Mouse (Mus musculus) CH12.LX (cell line): ENCODE measurements around the gene Styx. TPM values are rescaled to one million over a fixed set of nuclear protein-coding genes. Genes with fewer than 3 reads are reported as not detected.

Experiments
- DNase-seq: peaks from one replicate; pipeline ENCODE4 v3.0.0-alpha.2; 2013; ENCODE audit errors: extremely low read depth
- H3K27ac ChIP-seq: 2 replicates; pipeline ENCODE4 v1.5.1; 2012; ENCODE audit warnings: low read depth, mild to moderate bottlenecking, control low read depth, moderate library complexity; ENCODE audit not compliant: insufficient read depth
- H3K27me3 ChIP-seq: replicated peaks from 2 replicates; pipeline ENCODE3; 2012; ENCODE audit warnings: inconsistent platforms
- H3K36me3 ChIP-seq, 2 experiments: replicated peaks in 1 of 2; 2 replicates each; pipeline versions ENCODE3 to v1.6.1; 2012; ENCODE audit warnings: inconsistent platforms in 1 of 2, low read length in 1 of 2, mild to moderate bottlenecking in 1 of 2, mixed read lengths in 1 of 2, moderate library complexity in 1 of 2; ENCODE audit not compliant: control insufficient read depth in 1 of 2, insufficient read depth in 1 of 2
- H3K4me1 ChIP-seq, 2 experiments: 2 replicates each; pipeline ENCODE4 v1.6.1; 2012; ENCODE audit warnings: inconsistent platforms in 1 of 2, moderate library complexity in 1 of 2; ENCODE audit not compliant: insufficient read depth in 2 of 2, control insufficient read depth in 1 of 2
- H3K4me2 ChIP-seq: 2 replicates; pipeline ENCODE4 v1.6.1; 2012; ENCODE audit warnings: low read depth, mild to moderate bottlenecking, control low read depth; ENCODE audit not compliant: poor library complexity, insufficient read depth, severe bottlenecking
- H3K4me3 ChIP-seq, 3 experiments: fragments of 150-350 bp in 1 of 3; sonication (generic) in 1 of 3; replicated peaks in 1 of 3; 2 replicates each; pipeline versions ENCODE3 to v1.5.1; 2011 to 2012; ENCODE audit warnings: low read depth in 2 of 3, low read length in 2 of 3, mild to moderate bottlenecking in 2 of 3, moderate library complexity in 2 of 3, control low read depth in 1 of 3, improper control_type of control experiment in 1 of 3, inconsistent platforms in 1 of 3, mixed read lengths in 1 of 3; ENCODE audit not compliant: poor library complexity in 1 of 3
- H3K79me2 ChIP-seq: replicated peaks from 2 replicates; pipeline ENCODE4 v1.6.1; 2012; ENCODE audit warnings: mild to moderate bottlenecking, moderate library complexity; ENCODE audit not compliant: control insufficient read depth, poor library complexity, insufficient read depth, severe bottlenecking; ENCODE audit errors: extremely low read depth
- H3K9ac ChIP-seq: 2 replicates; pipeline ENCODE4 v1.6.1; 2012; ENCODE audit warnings: low read depth, mild to moderate bottlenecking, control low read depth, moderate library complexity; ENCODE audit not compliant: insufficient read depth
- H3K9me3 ChIP-seq: replicated peaks from 2 replicates; pipeline ENCODE3; 2012; ENCODE audit warnings: low read length, inconsistent platforms, mixed read lengths
- BHLHE40 ChIP-seq: IDR thresholded peaks from 2 replicates; pipeline ENCODE4 v1.6.1; 2011; ENCODE audit warnings: mild to moderate bottlenecking, low read depth, low read length, improper control_type of control experiment
- CHD1 ChIP-seq: IDR thresholded peaks from 2 replicates; pipeline ENCODE4 v1.6.1; 2012; ENCODE audit warnings: low read depth, low read length, improper control_type of control experiment, inconsistent platforms
- CHD2 ChIP-seq: IDR thresholded peaks from 2 replicates; pipeline ENCODE4 v1.6.1; 2011; ENCODE audit warnings: low read length, improper control_type of control experiment
- CTCF ChIP-seq, 2 experiments: IDR thresholded peaks in 1 of 2; conservative IDR thresholded peaks in 1 of 2; 2 replicates each; pipeline ENCODE4 v1.5.1; 2011 to 2012; ENCODE audit warnings: low read depth in 2 of 2, low read length in 2 of 2, improper control_type of control experiment in 1 of 2, inconsistent platforms in 1 of 2, mild to moderate bottlenecking in 1 of 2, moderate library complexity in 1 of 2
- E2F4 ChIP-seq: IDR thresholded peaks from 2 replicates; pipeline ENCODE4 v1.6.1; 2011; ENCODE audit warnings: low read depth, low read length, improper control_type of control experiment; ENCODE audit not compliant: insufficient replicate concordance
- ELF1 ChIP-seq: IDR thresholded peaks from 2 replicates; pipeline ENCODE4 v1.6.1; 2014; ENCODE audit warnings: low read depth, mild to moderate bottlenecking, inconsistent platforms, low read length, improper control_type of control experiment
- EP300 ChIP-seq: IDR thresholded peaks from 2 replicates; pipeline ENCODE4 v1.6.1; 2011; ENCODE audit warnings: low read length, improper control_type of control experiment
- ETS1 ChIP-seq: conservative IDR thresholded peaks from 2 replicates; pipeline ENCODE4 v1.6.1; 2012; ENCODE audit warnings: low read depth, mild to moderate bottlenecking, inconsistent platforms, low read length, improper control_type of control experiment, moderate library complexity
- GABPA ChIP-seq: IDR thresholded peaks from 2 replicates; pipeline ENCODE4 v1.6.1; 2012; ENCODE audit warnings: low read depth, low read length, improper control_type of control experiment, inconsistent platforms; ENCODE audit not compliant: insufficient replicate concordance
- IRF4 ChIP-seq: IDR thresholded peaks from 2 replicates; pipeline ENCODE4 v1.6.1; 2014; ENCODE audit warnings: low read depth, mild to moderate bottlenecking, inconsistent platforms, low read length, improper control_type of control experiment
- JUN ChIP-seq: IDR thresholded peaks from 2 replicates; pipeline ENCODE4 v1.6.1; 2011; ENCODE audit warnings: low read depth, mild to moderate bottlenecking, low read length, improper control_type of control experiment, moderate library complexity; ENCODE audit not compliant: insufficient read depth
- KAT2A ChIP-seq: IDR thresholded peaks from 2 replicates; pipeline ENCODE4 v1.6.1; 2012; ENCODE audit warnings: low read length, improper control_type of control experiment, inconsistent platforms; ENCODE audit not compliant: insufficient replicate concordance
- MAX ChIP-seq: IDR thresholded peaks from 2 replicates; pipeline ENCODE4 v1.6.1; 2011; ENCODE audit warnings: low read length, improper control_type of control experiment
- PAX5 ChIP-seq: IDR thresholded peaks from 2 replicates; pipeline ENCODE4 v1.6.1; 2012; ENCODE audit warnings: low read length, inconsistent platforms, mixed read lengths
- RAD21 ChIP-seq: IDR thresholded peaks from 2 replicates; pipeline ENCODE4 v1.6.1; 2011; ENCODE audit warnings: low read depth, mild to moderate bottlenecking, low read length, improper control_type of control experiment, moderate library complexity
- SMC3 ChIP-seq: IDR thresholded peaks from 2 replicates; pipeline ENCODE4 v1.6.1; 2011; ENCODE audit warnings: low read depth, low read length, improper control_type of control experiment
- USF2 ChIP-seq: conservative IDR thresholded peaks from 2 replicates; pipeline ENCODE4 v1.6.1; 2011; ENCODE audit warnings: low read depth, low read length, improper control_type of control experiment
- ZKSCAN1 ChIP-seq: IDR thresholded peaks from 2 replicates; pipeline ENCODE4 v1.6.1; 2012; ENCODE audit warnings: low read depth, inconsistent platforms, low read length, improper control_type of control experiment, borderline replicate concordance
- ZNF384 ChIP-seq: IDR thresholded peaks from 2 replicates; pipeline ENCODE4 v1.6.1; 2012; ENCODE audit warnings: low read depth, low read length, improper control_type of control experiment, inconsistent platforms
- dilution Hi-C: fragments of 300-500 bp; cut with MboI; formaldehyde crosslinking; loops from 2 replicates; pipeline ENCODE4 v1.14.3; 2020; ENCODE audit warnings: low sequenced_read_pairs; ENCODE audit not compliant: extremely low pct_unique_long_range_greater_than_20kb, extremely low pct_ligation_motif_present
- in situ Hi-C: fragments of 300-500 bp; cut with MboI; formaldehyde crosslinking; loops from 3 replicates; pipeline ENCODE4 v1.14.3; 2019; ENCODE audit warnings: low sequenced_read_pairs, low pct_ligation_motif_present, low pct_unique_long_range_greater_than_20kb, mixed read lengths
- polyA plus RNA-seq: library from polyadenylated mRNA; unstranded; fragments of >175 nt; gene quantifications from 2 replicates; pipeline ENCODE4 v1.2.1, GENCODE M21; 2012; ENCODE audit warnings: low read depth; ENCODE audit not compliant: insufficient read length
- total RNA-seq, 2 experiments: library from RNA; depleted of rRNA; stranded (reverse); fragments of 300-350 nt in 1 of 2; fragments of >200 nt in 1 of 2; gene quantifications; 2 replicates each; pipeline ENCODE4 v1.2.3; 2012 to 2014

Styx gene
- total and polyA plus RNA-seq, 3 experiments: 15.7 to 41.2 (median 21.8) TPM

- Histone ChIP-seq H3K36me3 (no peaks in the 10 kb centered on the region), H3K4me2 (no peak overlapping the region), H3K9ac (no peak overlapping the region), H3K79me2 (no peaks in the 10 kb centered on the region), H3K4me3 (no peak overlapping the region), H3K4me1 (no peaks in the 10 kb centered on the region), H3K27me3 (no peaks in the 10 kb centered on the region), H3K27ac (no peak overlapping the region), H3K9me3 (no peaks in the 10 kb centered on the region)
- DNase-seq: no peak
- dilution Hi-C loops: no loop called here
- in situ Hi-C loops: no loop called here
- TF ChIP-seq ZKSCAN1 (no peak), GABPA (no peak), ETS1 (no peak), CTCF (conservative IDR thresholded peaks at IDR 0.05 in 1 of 2, IDR thresholded peaks at IDR 0.05 in 1 of 2; ENCODE audit: low read depth in 2 of 2, low read length in 2 of 2) (no peak)
These were observed 106.1 kb downstream of the Styx start for GRCm38 (mm10) chr14:45457003-45457402.

DNA sequence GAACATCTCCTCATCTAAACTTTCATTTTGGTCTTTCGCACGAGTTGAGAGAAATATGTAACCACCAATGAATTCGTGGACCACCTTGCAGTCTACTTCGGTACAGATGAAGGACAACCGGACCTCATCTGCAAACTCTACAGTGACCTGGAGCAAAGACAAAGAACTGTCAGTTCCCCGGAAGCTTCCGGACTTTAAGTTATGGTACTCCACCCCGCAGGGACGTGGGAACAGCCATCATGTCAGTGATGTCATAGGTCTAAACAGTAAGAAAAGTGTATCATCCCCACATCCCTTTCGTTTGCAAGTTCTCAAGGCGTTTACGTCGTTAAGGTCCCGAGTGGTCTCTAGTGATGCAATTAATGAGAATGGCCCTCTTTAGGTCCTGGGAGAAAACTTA is 109.0 kb downstream of the Styx start:
- Histone ChIP-seq H3K9me3 (no peaks in the 10 kb centered on the region), H3K9ac (no peak overlapping the region), H3K27me3 (no peaks in the 10 kb centered on the region), H3K4me1 (no peaks in the 10 kb centered on the region), H3K79me2 (no peaks in the 10 kb centered on the region), H3K36me3 (no peaks in the 10 kb centered on the region), H3K4me2 (no peak overlapping the region), H3K27ac (no peak overlapping the region), H3K4me3 (no peak overlapping the region)
- no peak for DNase-seq
- dilution Hi-C loops (no loop called here), in situ Hi-C loops (no loop called here)
- TF ChIP-seq JUN (no peak), CHD2 (no peak), KAT2A (no peak), CTCF (conservative IDR thresholded peaks at IDR 0.05 in 1 of 2, IDR thresholded peaks at IDR 0.05 in 1 of 2; ENCODE audit: low read depth in 2 of 2, low read length in 2 of 2) (no peak), BHLHE40 (no peak), USF2 (no peak), MAX (no peak), ZNF384 (no peak), GABPA (no peak), IRF4 (no peak), RAD21 (no peak), EP300 (no peak), CHD1 (no peak), SMC3 (no peak), ELF1 (no peak), PAX5 (no peak), E2F4 (no peak), ZKSCAN1 (no peak)
